Mouse (Mus musculus) spleen, adult 2 months (tissue): ENCODE measurements around the gene Plet1.

ENCODE experiments used
- CTCF ChIP-seq: fragments of 200-500 bp; IDR thresholded peaks from 2 replicates; pipeline ENCODE4 v1.5.1; 2011; ENCODE audit warnings: mild to moderate bottlenecking, inconsistent platforms; ENCODE audit not compliant: insufficient read depth, insufficient read length, insufficient replicate concordance; ENCODE audit errors: extremely low read depth
- POLR2A ChIP-seq: fragments of 200-500 bp; IDR thresholded peaks from 2 replicates; pipeline ENCODE4 v1.6.1; 2011; ENCODE audit warnings: low read depth, low read length, inconsistent platforms

GRCm38 (mm10) chr9:50452303-50452775, 42.0 kb upstream of the Plet1 start:
- peak; percentile 84; the same call in 1 of the 2 replicates for TF ChIP-seq CTCF
- no peak for TF ChIP-seq POLR2A
